Mouse (Mus musculus) olfactory bulb, adult 2 months (tissue): ENCODE measurements at regions not wholly inside any gene's neighbourhood (a gene's known extent, or its start where the extent isn't known, plus 50 kb on each side); places are given as distances from the start of the nearest gene placed in this dataset.

Experiments
- CTCF ChIP-seq: fragments of 200-500 bp; IDR thresholded peaks from 2 replicates; pipeline ENCODE4 v1.5.1; 2012; ENCODE audit warnings: low read depth, mild to moderate bottlenecking, low read length, moderate library complexity; ENCODE audit not compliant: insufficient read depth
- POLR2A ChIP-seq: fragments of 200-500 bp; IDR thresholded peaks from 2 replicates; pipeline ENCODE4 v1.6.1; 2012; ENCODE audit warnings: mild to moderate bottlenecking, low read depth, low read length, moderate library complexity; ENCODE audit not compliant: insufficient read depth

DNA sequence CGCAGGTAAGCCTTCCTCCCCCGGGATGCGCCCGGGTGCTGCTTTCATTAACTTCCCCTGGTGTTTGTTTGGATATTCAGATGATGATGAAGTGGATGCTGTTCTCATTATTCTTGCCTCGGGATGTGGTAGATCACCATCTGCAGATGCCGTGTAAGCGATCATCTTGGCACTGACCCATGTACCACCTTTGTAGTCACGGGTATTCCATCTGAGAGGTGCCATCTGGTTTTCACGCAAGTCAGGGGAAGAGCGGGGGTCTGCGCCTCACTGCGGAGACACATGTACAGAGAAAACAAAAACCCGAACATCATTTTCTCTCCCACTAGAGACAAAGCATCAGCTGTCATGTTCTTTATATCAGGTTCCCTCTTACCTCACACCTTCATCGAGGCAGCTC is 84.3 kb upstream of the Cnr1 start:
- TF ChIP-seq CTCF (no peak), POLR2A (no peak)
